Mouse (Mus musculus): ENCODE measurements around the gene Myo1d. TPM values are rescaled to one million over a fixed set of nuclear protein-coding genes. Genes with fewer than 3 reads are reported as not detected.

Myo1d gene
- polyA plus RNA-seq, 1 experiment from 2014 or later = 2.8 TPM

DNA sequence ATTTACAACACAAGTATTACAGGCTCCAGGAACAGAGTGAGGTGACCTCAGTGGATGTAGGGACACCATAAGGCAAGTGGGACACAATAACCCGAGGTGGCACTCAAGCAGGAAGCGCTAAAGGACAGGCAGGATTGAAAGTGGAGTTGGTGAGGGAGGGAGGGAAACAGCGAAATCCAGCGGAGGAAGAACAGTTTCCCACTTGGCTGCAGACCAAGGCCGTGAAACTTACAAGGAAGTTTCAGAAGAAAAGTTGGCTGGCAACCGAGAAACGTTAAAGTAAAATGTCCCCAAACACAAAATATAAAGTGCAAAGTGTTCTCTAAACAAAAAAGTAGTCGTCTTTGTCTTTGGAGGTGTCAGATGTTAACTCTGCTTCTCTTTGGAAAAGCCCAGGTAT is 15.6 kb upstream of the Myo1d start:
- no peak overlapping the region for H3K4me3 ChIP-seq (replicated peaks)
- no peaks in the 10 kb centered on the region for H3K4me1 ChIP-seq
- ATAC-seq (ENCODE audit: low FRiP score) = no peak
- no peaks in the 10 kb centered on the region for H3K27me3 ChIP-seq
- H3K9me3 ChIP-seq = no peaks in the 10 kb centered on the region
- H3K36me3 ChIP-seq (replicated peaks) = no peaks in the 10 kb centered on the region
- H3K9ac ChIP-seq = no peak overlapping the region
- no peak overlapping the region for H3K4me2 ChIP-seq
- H3K27ac ChIP-seq = no peak overlapping the region
- WGBS = 85% methylated on average over 8 of the region's 8 CpGs

- Histone ChIP-seq H3K27ac (no peak overlapping the region), H3K27me3 (no peaks in the 10 kb centered on the region), H3K4me3 (replicated peaks) (no peak overlapping the region), H3K4me1 (no peaks in the 10 kb centered on the region), H3K9ac (no peak overlapping the region), H3K4me2 (no peak overlapping the region), H3K9me3 (no peaks in the 10 kb centered on the region), H3K36me3 (replicated peaks) (no peaks in the 10 kb centered on the region)
- WGBS = 89% methylated on average over 4 of the region's 4 CpGs
- no peak for ATAC-seq (ENCODE audit: low FRiP score)
Measured at GRCm38 (mm10) chr11:80794290-80794689, 14.5 kb upstream of the Myo1d start.

DNA sequence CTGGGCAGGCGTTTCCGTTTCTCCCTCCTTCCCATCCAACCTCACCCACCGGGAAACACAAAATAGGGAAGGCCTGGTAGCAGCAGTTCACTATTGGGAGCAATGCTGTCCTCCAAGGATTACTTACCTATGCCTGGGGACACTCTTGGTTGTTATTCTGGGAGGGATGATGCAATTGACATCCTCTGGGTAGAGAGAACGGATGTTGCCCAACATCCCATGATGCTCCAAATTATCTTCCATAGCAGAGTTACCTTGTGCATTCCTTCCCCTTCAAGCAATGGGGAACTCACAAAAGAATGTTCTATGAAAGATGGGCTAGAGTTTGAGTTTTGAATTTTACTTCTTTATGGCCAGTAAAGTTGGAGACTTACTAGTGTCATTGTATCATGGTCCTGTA is 13.6 kb upstream of the Myo1d start:
- Histone ChIP-seq H3K9ac (no peak overlapping the region), H3K36me3 (replicated peaks) (no peaks in the 10 kb centered on the region), H3K27me3 (no peaks in the 10 kb centered on the region), H3K4me3 (replicated peaks) (no peak overlapping the region), H3K27ac (no peak overlapping the region), H3K4me2 (no peak overlapping the region), H3K4me1 (no peaks in the 10 kb centered on the region), H3K9me3 (no peaks in the 10 kb centered on the region)
- no peak for ATAC-seq (ENCODE audit: low FRiP score)
- 87% methylated on average over 4 of the region's 4 CpGs for WGBS

- Histone ChIP-seq H3K4me2 (no peak overlapping the region), H3K27ac (no peak overlapping the region), H3K4me1 (no peaks in the 10 kb centered on the region), H3K9me3 (no peaks in the 10 kb centered on the region), H3K9ac (no peak overlapping the region), H3K36me3 (replicated peaks) (no peaks in the 10 kb centered on the region), H3K4me3 (replicated peaks) (no peak overlapping the region), H3K27me3 (no peaks in the 10 kb centered on the region)
- ATAC-seq (ENCODE audit: low FRiP score) = no peak
- WGBS = 70% methylated on average over 3 of the region's 3 CpGs
Measured at GRCm38 (mm10) chr11:80791677-80792432, 12.0 kb upstream of the Myo1d start.

- no peak overlapping the region for H3K4me3 ChIP-seq (replicated peaks)
- ATAC-seq (ENCODE audit: low FRiP score) = no peak
- H3K36me3 ChIP-seq (replicated peaks) = no peaks in the 10 kb centered on the region
- H3K4me1 ChIP-seq = no peaks in the 10 kb centered on the region
- WGBS = 60% methylated on average over 3 of the region's 3 CpGs
- no peak overlapping the region for H3K4me2 ChIP-seq
- no peak overlapping the region for H3K27ac ChIP-seq
- no peak overlapping the region for H3K9ac ChIP-seq
- no peaks in the 10 kb centered on the region for H3K27me3 ChIP-seq
- no peaks in the 10 kb centered on the region for H3K9me3 ChIP-seq
Measured at GRCm38 (mm10) chr11:80790413-80790812, 10.6 kb upstream of the Myo1d start.

GRCm38 (mm10) chr11:80789647-80790240 is 9.9 kb upstream of the Myo1d start:
- Histone ChIP-seq H3K4me2 (no peak overlapping the region), H3K27me3 (no peaks in the 10 kb centered on the region), H3K36me3 (replicated peaks) (no peaks in the 10 kb centered on the region), H3K9me3 (no peaks in the 10 kb centered on the region), H3K4me3 (replicated peaks) (no peak overlapping the region), H3K9ac (no peak overlapping the region), H3K4me1 (no peaks in the 10 kb centered on the region), H3K27ac (no peak overlapping the region)
- no peak for ATAC-seq (ENCODE audit: low FRiP score)
- 68% methylated on average over 7 of the region's 7 CpGs for WGBS

GRCm38 (mm10) chr11:80785672-80786071 is 5.8 kb upstream of the Myo1d start:
- Histone ChIP-seq H3K9me3 (no peaks in the 10 kb centered on the region), H3K9ac (no peak overlapping the region), H3K36me3 (replicated peaks) (no peaks in the 10 kb centered on the region), H3K4me1 (no peaks in the 10 kb centered on the region; the same call in 1 of the 2 replicates), H3K4me2 (no peak overlapping the region), H3K4me3 (replicated peaks) (no peak overlapping the region), H3K27ac (no peak overlapping the region), H3K27me3 (no peaks in the 10 kb centered on the region)
- WGBS = 85% methylated on average over 5 of the region's 5 CpGs
- no peak for ATAC-seq (ENCODE audit: low FRiP score)

DNA sequence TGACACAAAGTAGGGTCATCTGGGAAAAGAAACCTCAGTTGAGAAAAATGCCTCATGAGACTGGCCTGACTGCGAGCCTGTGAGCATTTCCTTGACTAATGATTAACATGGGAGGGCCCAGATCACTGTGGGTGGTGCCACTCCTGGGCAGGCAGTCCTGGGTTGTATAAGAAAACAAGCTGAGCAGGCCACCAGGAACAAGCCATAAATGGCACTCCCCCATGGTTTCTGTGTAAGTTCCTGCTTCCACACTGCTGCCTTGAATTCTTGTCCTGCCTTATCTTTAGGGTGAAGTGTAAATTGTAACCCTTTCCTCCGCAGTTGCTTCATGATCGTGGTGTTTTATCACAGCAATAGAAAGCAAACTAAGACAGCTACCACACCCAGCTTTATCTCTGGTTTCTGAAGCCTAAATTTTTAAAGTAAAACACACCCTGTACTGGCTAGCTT is 4.5 kb upstream of the Myo1d start:
- ATAC-seq (ENCODE audit: low FRiP score) = no peak
- H3K4me3 ChIP-seq (replicated peaks) = no peak overlapping the region
- H3K27ac ChIP-seq = no peak overlapping the region
- no peak overlapping the region for H3K9ac ChIP-seq
- no peaks in the 10 kb centered on the region for H3K9me3 ChIP-seq
- H3K27me3 ChIP-seq = peaks cover 4% of the 10 kb centered on the region
- no peaks in the 10 kb centered on the region for H3K36me3 ChIP-seq (replicated peaks)
- 78% methylated on average over 3 of the region's 3 CpGs for WGBS
- no peak overlapping the region for H3K4me2 ChIP-seq
- H3K4me1 ChIP-seq = peaks cover 5% of the 10 kb centered on the region

GRCm38 (mm10) chr11:80783460-80783859 is 3.6 kb upstream of the Myo1d start:
- no peaks in the 10 kb centered on the region for H3K9me3 ChIP-seq
- ATAC-seq (ENCODE audit: low FRiP score) = no peak
- H3K4me1 ChIP-seq = peaks cover 7% of the 10 kb centered on the region
- no peak overlapping the region for H3K9ac ChIP-seq
- H3K27me3 ChIP-seq = peaks cover 9% of the 10 kb centered on the region
- H3K36me3 ChIP-seq (replicated peaks) = no peaks in the 10 kb centered on the region
- WGBS = 85% methylated on average over 7 of the region's 7 CpGs
- H3K4me2 ChIP-seq = no peak overlapping the region
- no peak overlapping the region for H3K27ac ChIP-seq
- no peak overlapping the region for H3K4me3 ChIP-seq (replicated peaks)

DNA sequence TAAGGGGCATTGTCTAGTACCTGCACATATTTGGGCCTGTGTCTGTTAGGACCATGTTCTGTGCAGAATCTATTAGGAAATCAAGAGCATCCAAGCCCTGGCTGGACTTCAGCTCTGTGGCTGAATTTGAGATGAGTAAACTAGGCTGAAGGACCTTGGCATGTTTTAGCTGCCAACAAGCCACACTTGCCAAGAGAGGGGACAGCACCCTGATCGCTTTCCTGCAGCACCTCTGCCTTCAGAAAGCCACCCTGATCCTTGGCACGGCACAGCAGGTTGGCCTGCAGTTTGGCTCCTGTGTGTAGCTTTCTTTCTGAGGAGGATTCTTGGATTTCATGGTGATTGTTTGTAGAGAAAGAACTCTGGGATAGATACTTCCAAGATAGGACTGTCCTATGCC is 1.7 kb upstream of the Myo1d start:
- no peak for ATAC-seq (ENCODE audit: low FRiP score)
- H3K4me1 ChIP-seq = peaks cover 7% of the 10 kb centered on the region
- WGBS = 90% methylated on average over 2 of the region's 2 CpGs

DNA sequence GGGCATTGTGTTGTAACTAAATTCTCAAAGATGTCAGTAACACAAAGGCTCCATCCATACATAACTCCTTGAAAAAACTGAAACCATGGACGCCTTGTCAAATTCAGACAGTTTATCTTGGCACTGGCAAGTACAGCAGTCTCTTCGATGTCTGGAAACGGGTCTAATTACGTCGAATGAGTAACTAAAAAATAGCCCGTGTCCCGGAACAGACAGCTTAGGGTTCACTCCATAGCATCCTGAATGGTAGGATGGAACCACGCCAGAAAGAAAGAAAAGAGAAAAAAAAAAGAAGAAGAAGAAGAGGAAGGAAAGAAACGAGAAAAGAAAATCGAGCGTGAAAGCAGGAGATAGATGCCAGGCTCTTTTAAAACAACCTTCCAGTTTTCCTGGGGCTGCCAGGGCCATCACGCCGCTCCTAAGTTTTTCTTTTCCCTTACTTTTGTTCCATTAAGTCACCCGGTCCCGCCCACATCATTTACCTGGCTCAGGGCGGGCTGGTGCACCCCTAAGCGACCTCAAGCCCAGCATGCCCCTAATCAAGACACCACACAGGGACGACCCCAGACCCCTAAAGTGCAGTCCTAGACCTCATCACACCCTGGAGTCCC is 804 bp downstream of the Myo1d start:
- H3K9ac ChIP-seq = peak overlapping the region; percentile 55
- peaks cover 15% of the 10 kb centered on the region for H3K27me3 ChIP-seq
- peak overlapping the region; percentile 88 for H3K4me2 ChIP-seq
- no peaks in the 10 kb centered on the region for H3K36me3 ChIP-seq (replicated peaks)
- H3K4me1 ChIP-seq = peaks cover 7% of the 10 kb centered on the region
- H3K4me3 ChIP-seq (replicated peaks) = peak overlapping the region; percentile 71
- no peak overlapping the region for H3K27ac ChIP-seq
- ATAC-seq (ENCODE audit: low FRiP score) = no peak; the same call in 1 of the 2 replicates
- WGBS = 4% methylated on average over 18 of the region's 18 CpGs
- no peaks in the 10 kb centered on the region for H3K9me3 ChIP-seq

More for the DNA sequence above, 1.7 kb upstream of the Myo1d start:
- no peaks in the 10 kb centered on the region for H3K36me3 ChIP-seq (replicated peaks)
- H3K4me2 ChIP-seq = no peak overlapping the region
- no peak overlapping the region for H3K9ac ChIP-seq
- H3K27me3 ChIP-seq = peaks cover 15% of the 10 kb centered on the region
- no peak overlapping the region for H3K4me3 ChIP-seq (replicated peaks)
- no peak overlapping the region for H3K27ac ChIP-seq
- no peaks in the 10 kb centered on the region for H3K9me3 ChIP-seq

DNA sequence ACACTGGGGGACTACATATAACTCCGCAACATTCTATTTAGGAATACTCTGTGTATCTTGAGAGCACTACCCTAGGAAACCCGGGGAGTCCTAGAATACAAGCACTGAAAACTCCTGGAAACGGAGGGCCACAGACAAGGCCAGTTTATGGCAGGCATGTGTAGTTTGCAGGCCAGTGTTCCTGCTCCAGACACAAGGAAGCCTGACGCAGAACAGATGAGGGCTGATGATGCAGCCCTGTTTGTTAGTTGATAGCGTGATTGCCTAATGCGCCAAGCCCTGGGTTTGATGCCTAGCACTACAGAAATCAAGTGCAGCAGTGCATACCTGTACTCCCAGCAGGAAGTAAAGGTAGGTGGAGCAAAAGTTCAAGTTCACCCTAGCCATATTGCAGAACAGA is 1.7 kb downstream of the Myo1d start:
- no peak overlapping the region for H3K9ac ChIP-seq
- WGBS = 79% methylated on average over 6 of the region's 6 CpGs
- H3K27ac ChIP-seq = no peak overlapping the region
- peaks cover 7% of the 10 kb centered on the region for H3K4me1 ChIP-seq
- H3K9me3 ChIP-seq = no peaks in the 10 kb centered on the region
- no peak overlapping the region for H3K4me3 ChIP-seq (replicated peaks)
- H3K36me3 ChIP-seq (replicated peaks) = no peaks in the 10 kb centered on the region
- H3K4me2 ChIP-seq = no peak overlapping the region
- H3K27me3 ChIP-seq = peaks cover 15% of the 10 kb centered on the region
- ATAC-seq (ENCODE audit: low FRiP score) = no peak

Data from forebrain, embryonic 12.5 days (tissue).